Mouse (Mus musculus): ENCODE results near the gene Apopt1. TPM values are rescaled to one million over a fixed set of nuclear protein-coding genes. Genes with fewer than 3 reads are reported as not detected.
A peak's percentile ranks its signal among the peaks of the same experiment; 100 is the strongest.

Apopt1 gene
- polyA plus RNA-seq, 1 experiment from 2014 or later = 57.3 TPM

DNA sequence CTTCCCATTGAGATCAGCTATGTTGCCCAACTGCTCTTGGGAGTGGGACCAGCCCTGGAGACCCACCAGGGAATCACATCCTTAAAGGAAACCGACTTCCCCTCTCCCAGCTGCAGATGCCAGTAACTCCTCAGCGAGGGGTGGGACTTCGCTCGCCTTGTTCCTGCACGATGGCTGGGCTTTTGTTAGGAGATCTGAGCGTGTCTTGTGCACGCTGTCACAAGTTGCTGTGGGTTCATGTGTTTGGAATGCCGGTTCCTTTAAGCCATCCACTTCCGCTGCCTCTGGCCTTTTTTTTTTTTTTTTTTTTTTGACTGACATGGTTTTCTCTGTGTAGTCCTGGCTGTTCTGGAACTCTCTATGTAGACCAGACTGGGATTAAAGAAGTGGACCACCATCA lies 24.3 kb downstream of the Apopt1 start:
- Histone ChIP-seq H3K4me2 (replicated peaks) (no peak overlapping the region), H3K4me3 (no peak overlapping the region), H3K9me3 (no peaks in the 10 kb centered on the region), H3K27ac (no peak overlapping the region), H3K36me3 (no peaks in the 10 kb centered on the region), H3K4me1 (no peaks in the 10 kb centered on the region; the same call in 1 of the 2 replicates), H3K27me3 (replicated peaks) (no peaks in the 10 kb centered on the region), H3K9ac (no peak overlapping the region)
- ATAC-seq (ENCODE audit: low FRiP score, low read depth) = no peak
- 65% methylated on average over 9 of the region's 9 CpGs for WGBS

GRCm38 (mm10) chr12:111738754-111739153 lies 25.7 kb downstream of the Apopt1 start:
- no peaks in the 10 kb centered on the region for H3K9me3 ChIP-seq
- no peak for ATAC-seq (ENCODE audit: low FRiP score, low read depth)
- H3K9ac ChIP-seq = no peak overlapping the region
- no peaks in the 10 kb centered on the region for H3K27me3 ChIP-seq (replicated peaks)
- no peaks in the 10 kb centered on the region for H3K4me1 ChIP-seq
- no peaks in the 10 kb centered on the region for H3K36me3 ChIP-seq
- no peak overlapping the region for H3K4me3 ChIP-seq
- no peak overlapping the region for H3K27ac ChIP-seq
- WGBS = 12% methylated on average over 3 of the region's 3 CpGs
- H3K4me2 ChIP-seq (replicated peaks) = no peak overlapping the region

DNA sequence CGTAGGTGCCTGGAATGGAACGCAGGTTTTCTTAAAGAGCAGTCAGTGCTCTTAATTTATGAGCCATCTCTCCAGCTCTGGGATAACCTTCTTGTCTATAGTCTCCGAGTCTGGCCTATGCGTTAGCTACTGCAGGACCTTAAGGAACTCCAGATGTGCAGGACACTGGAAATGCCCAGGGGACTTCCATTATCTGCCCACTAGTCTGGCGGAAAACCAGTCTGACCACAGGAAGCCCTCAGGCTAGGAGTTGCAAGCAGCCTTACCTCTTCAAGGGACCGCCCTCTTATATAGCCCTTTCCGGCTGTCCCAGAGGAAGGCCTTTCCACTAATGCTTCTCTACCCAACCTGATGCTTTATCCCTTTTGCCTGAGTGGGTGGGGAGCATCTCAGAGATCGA lies 28.3 kb downstream of the Apopt1 start:
- H3K27ac ChIP-seq = no peak overlapping the region
- H3K9ac ChIP-seq = no peak overlapping the region
- no peaks in the 10 kb centered on the region for H3K9me3 ChIP-seq
- H3K4me3 ChIP-seq = no peak overlapping the region
- no peak for ATAC-seq (ENCODE audit: low FRiP score, low read depth)
- H3K36me3 ChIP-seq = no peaks in the 10 kb centered on the region
- 81% methylated on average over 8 of the region's 8 CpGs for WGBS
- no peaks in the 10 kb centered on the region for H3K27me3 ChIP-seq (replicated peaks)
- no peak overlapping the region for H3K4me2 ChIP-seq (replicated peaks)
- 0 out of 2 replicates have a peak, but pooled peaks cover 10% of the 10 kb centered on the region for H3K4me1 ChIP-seq

GRCm38 (mm10) chr12:111743419-111743818 lies 30.4 kb downstream of the Apopt1 start:
- Histone ChIP-seq H3K27me3 (replicated peaks) (no peaks in the 10 kb centered on the region), H3K9me3 (no peaks in the 10 kb centered on the region), H3K36me3 (no peaks in the 10 kb centered on the region), H3K4me1 (0 out of 2 replicates have a peak, but pooled peaks cover 11% of the 10 kb centered on the region), H3K9ac (no peak overlapping the region), H3K27ac (no peak overlapping the region), H3K4me3 (no peak overlapping the region), H3K4me2 (replicated peaks) (no peak overlapping the region)
- 76% methylated on average over 2 of the region's 2 CpGs for WGBS
- no peak for ATAC-seq (ENCODE audit: low FRiP score, low read depth)

- H3K4me2 ChIP-seq (replicated peaks) = no peak overlapping the region
- H3K27ac ChIP-seq = no peak overlapping the region
- no peaks in the 10 kb centered on the region for H3K36me3 ChIP-seq
- 83% methylated on average over 11 of the region's 11 CpGs for WGBS
- 0 out of 2 replicates have a peak, but pooled peaks cover 11% of the 10 kb centered on the region for H3K4me1 ChIP-seq
- no peaks in the 10 kb centered on the region for H3K9me3 ChIP-seq
- 0 out of 2 replicates have a peak overlapping the region, but pooled peaks have one; percentile 0 for H3K9ac ChIP-seq
- no peaks in the 10 kb centered on the region for H3K27me3 ChIP-seq (replicated peaks)
- ATAC-seq (ENCODE audit: low FRiP score, low read depth) = no peak
- no peak overlapping the region for H3K4me3 ChIP-seq
Measured at GRCm38 (mm10) chr12:111743981-111744423, 30.9 kb downstream of the Apopt1 start.

GRCm38 (mm10) chr12:111745274-111745673 lies 32.2 kb downstream of the Apopt1 start:
- Histone ChIP-seq H3K4me1 (0 out of 2 replicates have a peak, but pooled peaks cover 11% of the 10 kb centered on the region), H3K4me3 (no peak overlapping the region), H3K9me3 (no peaks in the 10 kb centered on the region), H3K9ac (no peak overlapping the region), H3K27me3 (replicated peaks) (no peaks in the 10 kb centered on the region), H3K4me2 (replicated peaks) (no peak overlapping the region), H3K27ac (no peak overlapping the region), H3K36me3 (no peaks in the 10 kb centered on the region)
- 70% methylated on average over 6 of the region's 6 CpGs for WGBS
- ATAC-seq (ENCODE audit: low FRiP score, low read depth) = no peak

DNA sequence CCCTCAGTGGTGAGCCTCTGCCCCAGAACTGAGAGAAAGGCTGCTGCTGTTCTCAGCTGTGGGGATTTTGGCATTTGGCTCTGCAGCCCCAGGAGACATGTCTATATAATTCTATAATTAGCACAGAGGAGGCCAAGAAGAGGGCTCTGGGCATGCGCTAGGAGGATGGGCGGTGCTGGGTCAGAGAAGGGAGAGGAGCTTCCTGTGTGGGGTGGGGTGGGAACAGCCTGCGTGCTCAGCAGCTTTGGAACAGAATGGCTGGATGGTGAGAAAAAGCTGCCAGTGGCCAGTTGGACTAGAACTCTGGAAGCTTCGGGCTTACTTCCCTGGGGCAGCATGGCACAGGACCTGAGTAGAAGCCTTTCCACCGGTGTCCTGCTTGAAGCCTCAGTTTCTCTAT lies 33.0 kb downstream of the Apopt1 start:
- Histone ChIP-seq H3K36me3 (no peaks in the 10 kb centered on the region), H3K9ac (no peak overlapping the region), H3K4me3 (no peak overlapping the region), H3K9me3 (no peaks in the 10 kb centered on the region), H3K4me2 (replicated peaks) (no peak overlapping the region), H3K27me3 (replicated peaks) (no peaks in the 10 kb centered on the region), H3K27ac (no peak overlapping the region), H3K4me1 (0 out of 2 replicates have a peak, but pooled peaks cover 11% of the 10 kb centered on the region)
- WGBS = 68% methylated on average over 5 of the region's 5 CpGs
- ATAC-seq (ENCODE audit: low FRiP score, low read depth) = no peak

DNA sequence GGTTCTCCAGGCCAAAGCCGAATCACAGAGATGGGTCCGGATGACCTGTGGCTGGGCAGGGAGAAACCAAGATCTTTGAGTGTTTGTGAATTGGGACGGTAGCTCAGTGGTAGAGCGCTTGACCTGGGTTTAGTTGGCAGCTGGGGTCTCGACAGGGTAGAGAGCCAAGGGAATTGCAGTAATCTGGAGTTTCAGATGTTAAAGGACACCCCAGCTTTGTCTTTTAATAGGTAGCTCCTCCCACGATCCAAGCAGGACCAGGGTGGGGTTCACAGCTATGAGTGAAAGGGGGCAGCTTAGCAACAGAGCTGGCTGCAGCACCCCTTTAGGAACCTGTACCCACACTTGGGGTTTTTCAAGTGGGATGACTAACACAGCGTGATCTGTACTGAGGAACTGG lies 34.4 kb downstream of the Apopt1 start:
- no peak overlapping the region for H3K27ac ChIP-seq
- H3K4me3 ChIP-seq = no peak overlapping the region
- no peaks in the 10 kb centered on the region for H3K36me3 ChIP-seq
- WGBS = 81% methylated on average over 7 of the region's 7 CpGs
- H3K4me1 ChIP-seq = 0 out of 2 replicates have a peak, but pooled peaks cover 11% of the 10 kb centered on the region
- no peak for ATAC-seq (ENCODE audit: low FRiP score, low read depth)
- H3K27me3 ChIP-seq (replicated peaks) = no peaks in the 10 kb centered on the region
- H3K4me2 ChIP-seq (replicated peaks) = no peak overlapping the region
- H3K9me3 ChIP-seq = no peaks in the 10 kb centered on the region
- no peak overlapping the region for H3K9ac ChIP-seq

DNA sequence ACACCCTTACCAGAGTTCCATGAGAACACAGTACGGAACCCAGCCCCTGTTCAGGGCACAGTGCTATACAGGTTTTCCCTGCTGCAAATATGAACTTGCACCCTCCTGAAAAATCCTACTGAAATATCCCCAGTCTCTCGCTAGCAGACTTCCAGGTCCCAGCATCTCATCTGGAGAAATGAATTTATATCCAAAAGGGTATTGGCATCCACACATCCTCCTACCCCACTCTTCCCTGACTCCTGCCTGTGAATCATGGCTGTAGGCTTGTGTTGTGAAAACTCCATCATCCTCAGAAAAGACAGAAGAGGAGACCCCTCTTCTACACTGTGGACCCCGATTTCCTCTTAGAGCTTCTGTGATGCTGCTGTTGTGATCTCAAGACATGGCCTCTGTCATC lies 37.7 kb downstream of the Apopt1 start:
- H3K9ac ChIP-seq = no peak overlapping the region
- H3K4me3 ChIP-seq = no peak overlapping the region
- no peaks in the 10 kb centered on the region for H3K27me3 ChIP-seq (replicated peaks)
- WGBS = 97% methylated on average over 3 of the region's 3 CpGs
- no peaks in the 10 kb centered on the region for H3K36me3 ChIP-seq
- H3K9me3 ChIP-seq = no peaks in the 10 kb centered on the region
- no peak overlapping the region for H3K27ac ChIP-seq
- no peak overlapping the region for H3K4me2 ChIP-seq (replicated peaks)
- no peak for ATAC-seq (ENCODE audit: low FRiP score, low read depth)
- peaks cover 7% of the 10 kb centered on the region; the same call in 1 of the 2 replicates for H3K4me1 ChIP-seq

DNA sequence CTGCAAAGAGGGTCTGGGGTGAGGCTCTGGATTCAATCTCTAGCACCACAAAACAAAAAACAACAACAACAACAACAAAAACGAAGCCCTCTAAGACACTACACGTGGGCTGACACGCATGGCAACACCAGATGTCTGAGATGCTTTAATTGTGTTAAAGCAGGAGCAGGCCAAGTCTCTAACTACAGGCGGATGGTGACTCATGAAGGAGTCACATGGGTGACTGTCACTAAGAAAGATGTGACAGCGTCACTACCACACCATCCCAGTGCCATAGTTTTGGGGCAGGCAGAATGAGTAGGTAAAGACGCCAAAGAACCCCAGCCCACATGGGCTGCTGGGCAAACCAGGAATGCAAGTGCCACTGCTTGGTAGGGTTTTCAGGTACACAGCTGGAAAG lies 39.4 kb downstream of the Apopt1 start:
- 89% methylated on average over 6 of the region's 6 CpGs for WGBS
- no peak overlapping the region for H3K4me3 ChIP-seq
- no peaks in the 10 kb centered on the region for H3K9me3 ChIP-seq
- H3K27ac ChIP-seq = no peak overlapping the region
- H3K36me3 ChIP-seq = no peaks in the 10 kb centered on the region
- no peak overlapping the region for H3K4me2 ChIP-seq (replicated peaks)
- H3K4me1 ChIP-seq = peaks cover 1% of the 10 kb centered on the region
- ATAC-seq (ENCODE audit: low FRiP score, low read depth) = no peak
- H3K9ac ChIP-seq = no peak overlapping the region
- H3K27me3 ChIP-seq (replicated peaks) = no peaks in the 10 kb centered on the region

- no peak overlapping the region for H3K4me3 ChIP-seq
Measured at GRCm38 (mm10) chr12:111753347-111753746, 40.3 kb downstream of the Apopt1 start.

DNA sequence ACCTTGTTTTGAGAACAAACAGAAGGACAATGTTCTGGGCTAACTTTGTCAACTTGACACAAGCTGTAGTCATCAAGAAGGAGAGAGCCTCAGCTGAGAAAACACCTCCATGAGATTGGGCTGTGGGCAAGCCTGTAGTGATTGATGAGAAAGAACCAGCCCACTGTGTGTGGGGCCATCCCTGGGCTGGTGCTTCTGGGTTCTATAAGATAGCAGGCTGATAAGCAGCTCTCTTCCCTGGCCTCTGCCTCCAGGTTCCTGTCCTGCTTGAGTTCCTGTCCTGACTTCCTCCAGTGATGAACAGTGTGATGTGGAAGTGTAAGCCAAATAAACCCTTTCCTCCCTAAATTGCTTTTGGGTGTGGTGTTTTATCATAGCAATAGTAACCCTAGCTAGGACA lies 41.6 kb downstream of the Apopt1 start:
- no peak for ATAC-seq (ENCODE audit: low FRiP score, low read depth)
- no peaks in the 10 kb centered on the region for H3K9me3 ChIP-seq
- H3K4me1 ChIP-seq = peaks cover 14% of the 10 kb centered on the region
- H3K27me3 ChIP-seq (replicated peaks) = no peaks in the 10 kb centered on the region
- no peak overlapping the region for H3K27ac ChIP-seq
- H3K36me3 ChIP-seq = no peaks in the 10 kb centered on the region
- no peak overlapping the region for H3K9ac ChIP-seq
- H3K4me3 ChIP-seq = no peak overlapping the region
- H3K4me2 ChIP-seq (replicated peaks) = no peak overlapping the region

More at GRCm38 (mm10) chr12:111753347-111753746, 40.3 kb downstream of the Apopt1 start:
- H3K4me1 ChIP-seq = peaks cover 10% of the 10 kb centered on the region
- 71% methylated on average over 9 of the region's 9 CpGs for WGBS
- H3K4me2 ChIP-seq (replicated peaks) = no peak overlapping the region
- no peaks in the 10 kb centered on the region for H3K36me3 ChIP-seq
- H3K9ac ChIP-seq = no peak overlapping the region
- no peaks in the 10 kb centered on the region for H3K9me3 ChIP-seq
- no peak for ATAC-seq (ENCODE audit: low FRiP score, low read depth)
- no peaks in the 10 kb centered on the region for H3K27me3 ChIP-seq (replicated peaks)
- no peak overlapping the region for H3K27ac ChIP-seq

DNA sequence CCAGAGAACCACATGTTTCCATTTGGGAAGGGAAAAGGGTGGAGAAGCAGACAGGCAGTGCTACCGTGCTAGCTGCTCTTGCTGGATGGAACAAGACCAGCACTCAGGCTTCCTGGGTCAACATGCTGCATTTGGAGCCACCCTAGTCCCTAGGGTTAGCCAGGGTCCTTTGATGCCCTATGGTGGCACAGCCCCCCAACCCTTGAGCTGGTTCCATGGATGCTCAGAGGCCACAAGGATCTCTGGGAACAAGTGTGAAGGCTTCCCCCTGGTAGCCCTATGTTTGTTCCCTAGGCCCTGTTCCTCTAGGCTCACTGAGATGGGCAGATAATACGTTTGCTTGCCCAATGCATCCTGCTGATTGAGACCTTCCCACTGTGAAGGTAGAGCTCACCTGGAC lies 42.2 kb downstream of the Apopt1 start:
- 65% methylated on average over 2 of the region's 2 CpGs for WGBS
- Histone ChIP-seq H3K36me3 (no peaks in the 10 kb centered on the region), H3K27ac (no peak overlapping the region), H3K4me3 (no peak overlapping the region), H3K9me3 (no peaks in the 10 kb centered on the region), H3K27me3 (replicated peaks) (no peaks in the 10 kb centered on the region), H3K4me1 (peaks cover 19% of the 10 kb centered on the region), H3K9ac (no peak overlapping the region), H3K4me2 (replicated peaks) (no peak overlapping the region)
- ATAC-seq (ENCODE audit: low FRiP score, low read depth) = no peak

Data from neural tube, embryonic 12.5 days (tissue).